In the genomic region with DNA sequence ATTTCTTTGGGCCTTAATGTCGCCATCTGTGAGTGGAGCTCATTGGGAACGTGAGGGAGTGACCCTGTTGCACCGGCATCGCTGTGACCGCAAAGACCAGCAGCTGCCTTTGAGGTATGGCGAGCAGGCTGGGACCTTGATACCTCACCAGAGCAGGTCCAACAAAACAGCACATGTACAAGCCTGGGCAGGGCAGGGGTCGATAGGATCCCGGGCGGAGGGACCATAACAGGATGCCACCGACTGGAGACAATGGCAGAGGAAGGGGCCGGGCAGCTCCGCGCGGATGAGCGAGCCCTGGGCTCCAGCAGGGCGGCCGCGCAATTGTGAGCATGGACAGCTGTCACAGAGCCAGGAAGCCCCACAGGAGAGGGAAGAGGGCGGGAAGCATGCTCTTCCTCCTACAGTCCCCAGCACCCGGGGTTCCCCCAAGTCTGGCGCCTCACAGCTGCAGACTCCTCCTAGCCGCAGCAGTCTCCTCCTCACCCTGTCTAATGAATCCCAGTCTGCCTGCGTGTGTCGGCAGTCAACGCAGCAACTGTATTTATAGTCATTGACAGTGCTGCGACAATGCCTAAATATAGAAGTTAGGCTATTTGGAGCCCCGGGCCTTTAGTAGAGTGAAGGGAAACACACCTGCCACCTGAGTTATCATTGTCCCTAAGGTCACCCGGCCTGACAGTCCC, we compare ENCODE assay signal across 1 mouse cellular context.
A peak's percentile ranks its signal among the peaks of the same experiment; 100 is the strongest.
TF ChIP-seq lines count a peak whose summit lies in the region.

No protein-coding gene starts in this region.

TF ChIP-seq in CH12.LX, 34 proteins besides CTCF, POLR2A, EP300 and RAD21 (continued from another document):
- TF ChIP-seq TCF12 (IDR thresholded peaks at IDR 0.05; ENCODE audit: low read depth, low read length) = peak; percentile 97
- 0 out of 2 replicates have a peak, but pooled peaks have one; percentile 12 for TF ChIP-seq JUND (conservative IDR thresholded peaks at IDR 0.05; ENCODE audit: low read depth, low read length)
- no peak for TF ChIP-seq GABPA (IDR thresholded peaks at IDR 0.05; ENCODE audit: insufficient replicate concordance, low read depth, low read length)
- TF ChIP-seq KAT2A (IDR thresholded peaks at IDR 0.05; ENCODE audit: insufficient replicate concordance, low read length) = no peak
- TF ChIP-seq ELF1 (IDR thresholded peaks at IDR 0.05; ENCODE audit: low read depth, low read length) = peak; percentile 60; the same call in 1 of the 2 replicates
- peak; percentile 99 for TF ChIP-seq MEF2A (IDR thresholded peaks at IDR 0.05; ENCODE audit: borderline replicate concordance, low read depth, low read length)
- no peak for TF ChIP-seq ZC3H11A (IDR thresholded peaks at IDR 0.05; ENCODE audit: low read depth, low read length)
- TF ChIP-seq ZNF384 (IDR thresholded peaks at IDR 0.05; ENCODE audit: low read depth, low read length) = no peak
- no peak for TF ChIP-seq USF2 (conservative IDR thresholded peaks at IDR 0.05; ENCODE audit: low read depth, low read length)
- no peak for TF ChIP-seq POLR2AphosphoS2 (IDR thresholded peaks at IDR 0.05; ENCODE audit: low read depth, low read length)
TF ChIP-seq in CH12.LX: peak in this region for 19.
